Mouse (Mus musculus): Measurements from ENCODE around the gene Rnf40.
"Not testable (repeated sequence)": the region's sequence is repeated elsewhere in the genome, so short reads cannot be mapped to it uniquely, and the experiment has no call there.

Gene Rnf40

GRCm38 (mm10) chr7:127602903-127603302, 14.3 kb downstream of the Rnf40 start:
- DNase-seq (ENCODE audit: low read depth, low spot score): no peak

DNA sequence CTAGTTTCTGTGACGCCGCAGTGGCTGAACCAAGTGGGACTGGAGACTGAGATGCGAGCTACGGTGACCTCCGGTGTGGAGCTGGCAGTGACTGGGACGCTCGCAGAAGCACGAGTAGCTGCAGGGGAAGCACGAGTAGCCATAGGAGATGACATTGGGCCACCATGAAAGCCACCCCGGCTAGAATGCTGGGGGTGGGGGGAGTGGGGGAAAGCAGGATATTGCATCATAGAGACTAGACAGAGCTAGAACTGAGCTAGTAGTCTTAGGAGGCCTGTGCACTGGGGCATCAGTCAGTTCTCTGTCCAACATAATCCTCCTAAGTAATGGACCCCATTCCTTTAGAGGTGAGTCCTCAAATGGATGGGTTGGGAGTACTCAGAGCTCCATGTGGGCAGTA, 15.7 kb downstream of the Rnf40 start:
- no peak for DNase-seq (ENCODE audit: low read depth, low spot score)

- DNase-seq (ENCODE audit: low read depth, low spot score): no peak
Observed at GRCm38 (mm10) chr7:127607150-127607549, 18.6 kb downstream of the Rnf40 start.

DNA sequence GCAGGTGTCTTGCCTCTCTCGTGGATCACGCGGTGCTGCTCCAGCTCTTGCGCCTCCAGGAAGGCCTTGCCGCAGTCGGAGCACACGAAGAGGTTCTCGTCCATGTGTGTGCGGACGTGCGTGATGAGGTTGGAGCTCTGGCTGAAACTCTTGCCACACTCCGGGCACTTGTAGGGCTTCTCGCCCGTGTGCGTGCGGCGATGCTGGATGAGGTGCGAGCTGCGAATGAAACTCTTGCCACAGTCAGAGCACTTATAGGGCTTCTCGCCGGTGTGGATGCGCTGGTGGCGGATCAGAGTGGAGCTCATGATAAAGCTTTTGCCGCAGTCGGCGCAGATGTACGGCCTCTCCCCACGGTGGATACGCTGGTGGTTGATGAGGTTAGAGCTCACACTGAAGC, 22.4 kb downstream of the Rnf40 start:
- no peak for DNase-seq (ENCODE audit: low read depth, low spot score)

DNA sequence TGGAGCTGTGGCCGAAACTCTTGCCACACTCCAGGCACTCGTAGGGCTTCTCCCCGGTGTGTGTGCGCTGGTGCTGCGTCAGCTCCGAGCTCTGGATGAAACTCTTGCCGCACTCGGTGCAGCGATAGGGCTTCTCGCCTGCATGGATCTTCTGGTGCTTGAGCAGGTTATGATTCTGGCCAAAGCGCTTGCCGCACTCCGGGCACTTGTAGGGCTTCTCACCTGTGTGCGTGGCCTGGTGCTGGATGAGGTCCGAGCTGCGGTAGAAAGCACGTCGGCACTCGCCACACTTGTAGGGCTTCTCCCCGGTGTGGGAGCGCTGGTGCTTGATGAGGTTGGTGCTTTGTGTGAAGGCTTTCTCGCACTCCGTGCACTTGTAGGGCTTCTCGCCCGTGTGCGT, 23.0 kb downstream of the Rnf40 start:
- no peak for DNase-seq (ENCODE audit: low read depth, low spot score)

DNA sequence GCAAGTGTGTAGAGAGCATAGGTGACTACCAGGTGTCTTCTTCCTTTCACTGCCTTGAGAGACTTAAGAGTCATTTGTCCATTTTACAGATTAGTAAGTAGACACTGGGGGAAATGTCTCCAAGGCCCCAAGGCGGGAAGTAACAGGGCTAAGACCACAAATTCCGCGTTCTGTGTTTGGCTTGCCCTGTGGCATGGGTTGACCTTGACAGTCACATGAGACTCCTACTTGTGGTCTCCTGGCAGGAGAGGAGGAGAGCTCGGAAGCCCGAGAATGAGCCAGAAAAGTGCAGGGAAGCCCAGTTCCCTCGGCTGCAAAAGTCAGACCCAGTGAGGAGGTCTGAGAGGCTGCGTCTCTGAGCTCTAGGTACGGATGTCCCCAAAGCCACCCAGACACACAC, 24.9 kb downstream of the Rnf40 start:
- no peak for DNase-seq (ENCODE audit: low read depth, low spot score)

DNA sequence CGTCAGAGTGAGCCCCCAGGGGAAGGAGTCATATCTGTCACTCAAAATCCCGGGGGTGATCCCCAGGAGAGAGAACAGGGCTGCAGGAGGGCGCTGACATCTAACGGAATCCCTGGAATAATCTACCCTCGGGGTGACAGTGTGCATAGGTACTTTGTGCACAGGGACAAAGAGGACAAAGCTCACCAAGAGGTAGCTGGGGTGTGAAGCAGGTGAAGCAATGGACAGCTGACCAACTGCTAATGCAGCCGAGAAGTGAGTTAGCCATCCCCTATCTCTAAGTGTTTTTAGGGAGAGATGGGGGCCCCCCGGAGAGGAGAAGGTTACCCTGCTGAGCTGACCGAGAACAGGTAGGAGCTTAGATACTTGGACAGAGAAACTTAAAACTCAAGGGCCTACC, 25.5 kb downstream of the Rnf40 start:
- DNase-seq (ENCODE audit: low read depth, low spot score): no peak

GRCm38 (mm10) chr7:127614511-127614890, 25.9 kb downstream of the Rnf40 start:
- peak; percentile 32 for DNase-seq (ENCODE audit: low read depth, low spot score)

- peak; percentile 90 for DNase-seq (ENCODE audit: low read depth, low spot score)
Observed at GRCm38 (mm10) chr7:127614891-127615843, 26.6 kb downstream of the Rnf40 start, which contains the start of gene Zfp629. Gene Zfp629, minus strand, starts transcription at chr7:127615797.

DNA sequence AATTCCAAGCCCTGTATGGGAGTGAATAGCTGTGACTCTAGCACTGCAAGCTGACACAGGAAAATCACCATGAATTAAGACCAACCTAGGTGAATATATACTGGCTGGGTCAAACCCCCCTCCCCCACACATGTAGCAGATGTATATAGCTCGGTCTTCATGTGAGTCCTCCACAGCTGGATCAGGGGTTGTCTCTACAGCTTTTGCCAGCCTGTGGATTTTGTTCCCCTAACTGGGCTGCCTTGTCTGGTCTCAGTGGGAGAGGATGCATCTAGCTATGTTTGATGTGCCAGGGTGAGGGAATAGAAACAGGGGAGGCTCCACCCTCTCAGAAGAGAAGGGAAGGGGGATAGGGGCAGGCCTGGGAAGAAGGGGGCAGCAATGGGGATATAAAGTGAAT, 27.8 kb downstream of the Rnf40 start:
- DNase-seq (ENCODE audit: low read depth, low spot score): no peak

DNA sequence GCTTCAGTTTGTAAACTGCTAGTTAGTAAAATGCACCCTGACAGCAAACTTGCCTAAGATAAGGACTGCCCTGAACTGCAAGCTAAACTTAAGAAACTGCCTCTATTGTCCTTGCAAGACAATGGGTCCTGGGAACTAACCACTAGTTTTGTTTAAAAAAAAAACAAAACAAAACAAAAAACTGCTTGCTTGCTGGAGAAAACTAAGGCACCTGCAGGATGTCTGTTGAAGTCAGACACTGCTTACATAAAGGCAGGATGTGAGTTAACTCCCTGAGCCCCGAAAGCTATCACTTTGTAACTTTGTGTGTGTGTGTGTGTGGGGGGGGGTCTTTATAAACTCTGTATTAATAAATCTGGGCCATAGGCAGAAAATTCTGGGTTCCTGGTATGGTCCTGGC, 28.3 kb downstream of the Rnf40 start:
- DNase-seq (ENCODE audit: low read depth, low spot score): no peak

DNA sequence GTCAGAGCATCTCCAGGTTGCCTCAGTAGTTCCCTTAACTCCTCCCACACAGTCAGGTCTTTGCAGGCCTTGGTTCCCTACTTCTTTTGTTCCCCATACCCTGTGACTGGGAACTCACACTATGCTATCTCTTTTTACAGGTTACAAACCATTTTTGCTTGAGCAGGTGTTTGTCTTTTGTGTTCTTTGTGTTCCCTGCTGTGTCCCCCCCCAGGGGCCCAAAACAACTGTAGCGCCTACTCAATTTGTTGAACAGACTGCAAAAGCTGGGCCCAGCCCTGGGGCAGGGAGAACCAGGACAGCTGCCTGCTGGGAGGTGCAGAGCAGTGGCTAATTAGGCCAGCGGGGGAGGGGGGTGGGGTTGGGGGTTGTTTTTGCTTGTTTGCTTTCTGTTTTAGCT, 29.4 kb downstream of the Rnf40 start:
- DNase-seq (ENCODE audit: low read depth, low spot score): no peak

DNA sequence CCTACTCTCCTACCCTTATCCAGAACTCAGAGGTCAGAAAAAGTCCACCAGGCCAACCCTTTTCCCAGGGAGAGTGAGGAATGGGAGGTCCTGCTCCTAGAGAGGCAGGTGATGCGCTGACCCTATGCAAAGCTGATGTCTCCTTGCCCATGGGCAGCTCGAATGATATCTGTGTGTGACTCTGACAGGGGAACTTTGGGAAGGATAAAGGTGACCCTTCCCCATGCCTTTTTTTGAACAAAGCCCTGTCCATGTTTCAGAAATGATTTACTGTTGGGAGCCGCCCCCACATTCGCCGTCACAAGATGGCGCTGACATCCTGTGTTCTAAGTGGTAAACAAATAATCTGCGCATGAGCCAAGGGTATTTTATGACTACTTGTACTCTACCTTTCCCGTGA, 29.8 kb downstream of the Rnf40 start:
- not testable (repeated sequence) for DNase-seq (ENCODE audit: low read depth, low spot score)

GRCm38 (mm10) chr7:127626039-127626438, 37.5 kb downstream of the Rnf40 start:
- no peak for DNase-seq (ENCODE audit: low read depth, low spot score)

DNA sequence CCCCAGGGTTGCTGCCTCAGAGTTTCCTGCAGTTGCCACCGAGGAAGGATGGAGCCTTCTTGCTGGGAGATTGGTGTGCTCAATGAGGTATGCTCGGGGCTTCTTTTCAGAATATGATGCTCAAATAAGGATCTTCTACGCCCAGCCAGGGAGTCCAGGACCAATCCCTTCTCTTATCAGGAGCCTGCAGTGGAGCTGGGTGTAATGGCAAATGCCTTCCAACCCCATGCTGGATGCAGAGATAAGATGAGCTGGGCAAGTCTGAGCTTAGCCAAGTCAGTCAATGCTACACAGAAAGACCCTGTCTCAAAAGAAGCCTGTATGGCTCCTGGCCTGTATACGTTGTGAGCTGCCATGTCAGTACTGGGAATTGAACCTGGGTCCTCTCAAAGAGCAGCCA, 37.9 kb downstream of the Rnf40 start:
- no peak for DNase-seq (ENCODE audit: low read depth, low spot score)

DNA sequence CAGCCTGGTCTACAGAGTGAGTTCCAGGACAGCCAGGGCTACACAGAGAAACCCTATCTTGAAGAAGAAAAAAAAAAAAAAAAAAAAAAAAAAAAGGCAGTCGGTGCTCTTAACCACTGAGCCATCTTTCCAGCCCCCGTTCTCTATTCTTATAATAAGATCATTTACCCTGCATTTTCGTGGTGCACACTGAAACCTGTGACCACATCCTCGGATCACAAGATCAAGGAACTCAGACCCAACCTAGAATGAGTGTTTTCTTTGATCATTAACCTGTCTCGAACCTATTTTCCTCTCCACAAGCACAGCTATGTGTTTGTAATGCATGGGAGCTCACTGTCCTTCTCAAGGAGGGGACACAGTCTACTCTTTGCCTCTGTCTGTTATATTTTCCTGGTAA, 40.1 kb downstream of the Rnf40 start:
- DNase-seq (ENCODE audit: low read depth, low spot score): no peak

DNA sequence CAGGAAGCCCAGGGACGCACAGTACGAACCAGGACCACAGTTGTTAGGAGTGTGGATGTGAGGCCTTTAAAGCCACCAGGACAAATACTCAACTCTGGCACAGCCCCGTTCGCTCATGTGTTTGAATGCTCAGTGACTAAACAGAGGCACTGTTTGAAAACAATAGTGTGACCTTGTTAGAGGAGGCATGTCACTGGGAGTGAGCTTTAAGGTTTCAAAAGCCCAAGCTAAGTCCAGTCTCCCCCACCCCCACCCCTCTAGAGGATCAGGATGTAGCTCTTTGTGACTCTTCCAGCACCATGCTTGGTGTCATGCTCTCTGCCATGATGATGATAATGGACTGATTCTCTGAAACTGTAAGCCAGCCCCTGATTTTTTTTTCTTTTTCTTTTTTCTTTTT, 42.8 kb downstream of the Rnf40 start:
- DNase-seq (ENCODE audit: low read depth, low spot score): no peak

DNA sequence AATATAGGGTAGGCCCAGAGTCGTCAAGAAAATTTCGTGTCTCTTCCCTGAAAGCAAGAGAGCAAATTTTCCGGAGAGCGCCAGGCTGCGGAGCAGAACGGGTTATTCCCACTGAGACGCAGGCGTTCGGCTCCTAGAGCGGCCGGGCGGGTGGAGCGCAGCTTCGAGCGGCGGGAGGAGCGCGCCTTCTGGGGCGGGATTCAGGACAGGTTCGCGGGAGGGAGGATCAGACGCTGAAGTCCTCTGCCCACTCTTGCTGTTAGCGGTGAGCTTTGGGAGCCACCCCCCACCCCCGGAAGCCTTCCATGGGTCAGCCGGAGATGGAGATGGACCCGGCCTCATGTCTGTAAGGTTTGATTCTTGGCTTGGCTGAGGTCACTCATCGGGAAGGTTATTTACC, 48.4 kb downstream of the Rnf40 start:
- peak; percentile 59 for DNase-seq (ENCODE audit: low read depth, low spot score)

DNA sequence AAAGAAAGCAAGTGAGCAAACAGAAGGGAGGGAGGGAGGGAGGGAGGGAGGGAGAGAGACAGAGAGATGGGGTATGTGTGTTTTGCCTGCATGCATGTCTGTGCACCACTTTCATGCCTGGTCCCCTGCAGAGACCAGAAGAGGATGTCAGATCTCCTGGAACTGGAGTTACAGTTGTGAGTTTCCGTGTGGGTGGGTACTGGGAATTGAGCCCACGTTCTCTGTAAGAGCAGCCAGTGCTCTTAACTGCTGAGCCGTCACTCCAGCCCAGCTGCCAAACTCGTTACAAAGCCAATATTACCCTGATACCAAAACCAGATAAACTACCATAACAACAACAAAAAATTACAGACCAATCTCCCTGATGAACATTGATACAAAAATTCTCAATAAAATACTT, 52.7 kb downstream of the Rnf40 start:
- DNase-seq (ENCODE audit: low read depth, low spot score): no peak

DNA sequence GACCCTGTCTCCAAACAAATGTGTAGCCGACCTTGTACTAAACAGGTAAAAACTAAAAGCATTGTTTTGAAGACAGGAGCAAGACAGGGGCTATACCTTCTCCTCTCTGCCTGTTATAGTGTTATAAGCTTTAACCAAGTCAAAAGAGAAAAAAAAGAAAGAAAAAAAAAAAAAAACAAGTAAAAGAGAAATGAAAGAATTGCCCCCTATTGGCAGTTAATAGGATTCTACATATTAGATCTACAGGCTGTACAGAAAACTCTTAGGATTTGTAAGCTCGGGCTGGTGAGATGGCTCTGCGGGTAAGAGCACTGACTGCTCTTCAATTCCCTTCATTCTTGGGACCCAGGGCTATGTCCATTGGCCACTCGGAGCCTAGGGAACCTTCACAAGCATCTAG, 53.7 kb downstream of the Rnf40 start:
- no peak for DNase-seq (ENCODE audit: low read depth, low spot score)

- DNase-seq (ENCODE audit: low read depth, low spot score): no peak
Observed at GRCm38 (mm10) chr7:127646363-127646762, 57.8 kb downstream of the Rnf40 start.

GRCm38 (mm10) chr7:127647576-127647975, 59.0 kb downstream of the Rnf40 start:
- DNase-seq (ENCODE audit: low read depth, low spot score): not testable (repeated sequence)

GRCm38 (mm10) chr7:127648516-127649201, 60.1 kb downstream of the Rnf40 start:
- DNase-seq (ENCODE audit: low read depth, low spot score): no peak
